Mouse (Mus musculus) heart, adult 2 months (tissue): ENCODE results near the gene Tnfrsf21.

ENCODE experiments used
- CTCF ChIP-seq: fragments of 200-600 bp; IDR thresholded peaks from 2 replicates; pipeline ENCODE4 v1.8.1; 2022; ENCODE audit warnings: antibody characterized with exemption, mild to moderate bottlenecking, moderate library complexity
- EP300 ChIP-seq: fragments of 200-500 bp; IDR thresholded peaks from 2 replicates; pipeline ENCODE4 v1.6.1; 2011; ENCODE audit warnings: low read depth, low read length, control low read depth; ENCODE audit not compliant: insufficient read depth

DNA sequence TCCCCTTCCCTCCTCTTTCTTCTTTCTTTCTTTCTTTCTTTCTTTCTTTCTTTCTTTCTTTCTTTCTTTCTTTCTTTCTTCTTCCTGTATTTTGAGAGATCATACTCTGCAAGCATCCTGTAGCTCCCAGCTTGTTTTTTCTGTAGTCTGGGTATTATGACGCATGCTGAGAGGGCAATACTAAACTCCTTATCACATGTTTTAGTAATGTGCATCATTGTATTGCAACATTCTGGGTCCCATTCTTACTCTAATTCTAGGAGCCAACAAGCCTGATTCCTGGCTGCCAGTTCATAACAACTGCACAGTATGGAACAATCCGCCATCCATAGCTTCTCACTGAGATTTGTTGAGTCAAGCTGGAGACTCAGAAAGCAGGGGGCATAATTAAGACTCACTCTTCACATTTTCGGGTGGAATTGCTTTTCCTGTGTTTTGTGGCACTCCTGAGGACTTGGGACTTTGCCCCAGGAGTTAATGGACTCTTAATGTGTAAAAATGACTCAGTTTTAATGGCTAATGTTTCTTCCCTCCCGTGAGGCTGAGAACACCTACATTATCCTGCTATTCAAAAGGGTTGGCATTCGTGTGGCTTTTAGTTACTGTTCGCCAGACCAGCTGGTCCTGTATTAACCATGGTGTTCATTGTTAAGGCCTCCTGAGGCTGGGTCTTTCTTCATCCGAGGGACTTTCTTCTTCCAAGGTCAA lies 52.6 kb downstream of the Tnfrsf21 start:
- TF ChIP-seq EP300 (no peak), CTCF (no peak)
